Mouse (Mus musculus) spleen, postnatal 4 days (tissue): ENCODE results near the gene Zfp655.
"Not testable (repeated sequence)": the region's sequence is repeated elsewhere in the genome, so short reads cannot be mapped to it uniquely, and the experiment has no call there.

Source experiments
- DNase-seq, 2 experiments: peaks; one replicate each; pipeline ENCODE4 v3.0.0; 2022; ENCODE audit warnings: low spot score in 2 of 2

Zfp655 gene

GRCm38 (mm10) chr5:145222840-145223239 is 8.7 kb upstream of the Zfp655 start:
- DNase-seq, result no peak

- DNase-seq, result no peak
These were observed 8.1 kb upstream of the Zfp655 start for GRCm38 (mm10) chr5:145223395-145223794.

GRCm38 (mm10) chr5:145226453-145226852 is 5.1 kb upstream of the Zfp655 start:
- DNase-seq, result no peak

GRCm38 (mm10) chr5:145229283-145229682 is 2.2 kb upstream of the Zfp655 start:
- not testable (repeated sequence) for DNase-seq

- DNase-seq, result no peak
These were observed 874 bp upstream of the Zfp655 start for GRCm38 (mm10) chr5:145230641-145231040.

- DNase-seq, result no peak
These were observed 437 bp downstream of the Zfp655 start for GRCm38 (mm10) chr5:145231893-145232411.

GRCm38 (mm10) chr5:145234636-145235035 is 3.1 kb downstream of the Zfp655 start:
- DNase-seq, result peak in 1 of 2 experiments; percentile 26

GRCm38 (mm10) chr5:145249520-145249919 is 18.0 kb downstream of the Zfp655 start:
- no peak for DNase-seq

GRCm38 (mm10) chr5:145273568-145273967 is 42.1 kb downstream of the Zfp655 start:
- not testable (repeated sequence) for DNase-seq

- no peak for DNase-seq
These were observed 48.4 kb downstream of the Zfp655 start for GRCm38 (mm10) chr5:145279948-145280347.

GRCm38 (mm10) chr5:145280371-145281143 is 49.0 kb downstream of the Zfp655 start, which contains the start of gene Zscan25:
Zscan25 (plus strand) TSS chr5:145280500.
- peak; percentile 89 to 95 for DNase-seq

GRCm38 (mm10) chr5:145288382-145288781 is 56.9 kb downstream of the Zfp655 start:
- DNase-seq, result no peak

GRCm38 (mm10) chr5:145290697-145291096 is 59.2 kb downstream of the Zfp655 start:
- DNase-seq, result no peak

- no peak for DNase-seq
These were observed 60.9 kb downstream of the Zfp655 start for GRCm38 (mm10) chr5:145292398-145292797.
